Mouse (Mus musculus) neural tube, embryonic 14.5 days (tissue): ENCODE measurements at regions not wholly inside any gene's neighbourhood (a gene's known extent, or its start where the extent isn't known, plus 50 kb on each side); places are given as distances from the start of the nearest gene placed in this dataset.

ENCODE experiments used
- ATAC-seq: fragments of 200-750 bp; cut with Nextera tagmentation; 2 replicates; pipeline ENCODE4 v1.8.0; 2017; ENCODE audit warnings: low read depth, mild to moderate bottlenecking, moderate TSS enrichment, moderate library complexity
- H3K27ac ChIP-seq: fragments of 300-500 bp; sonication (generic); 2 replicates; pipeline ENCODE4 v1.5.1; 2014; ENCODE audit warnings: low read depth, mild to moderate bottlenecking, control low read depth, low read length, moderate library complexity, mixed read lengths
- H3K27me3 ChIP-seq: fragments of 300-500 bp; sonication (generic); 2 replicates; pipeline ENCODE4 v1.6.1; 2014; ENCODE audit warnings: low read length; ENCODE audit not compliant: control insufficient read depth, insufficient read depth
- H3K36me3 ChIP-seq: fragments of 300-500 bp; sonication (generic); 2 replicates; pipeline ENCODE4 v1.6.1; 2014; ENCODE audit warnings: low read length, mixed read lengths; ENCODE audit not compliant: control insufficient read depth, insufficient read depth
- H3K4me1 ChIP-seq: fragments of 300-500 bp; sonication (generic); 2 replicates; pipeline ENCODE4 v1.6.1; 2014; ENCODE audit warnings: low read length; ENCODE audit not compliant: control insufficient read depth, insufficient read depth
- H3K4me2 ChIP-seq: fragments of 300-500 bp; sonication (generic); 2 replicates; pipeline ENCODE4 v1.6.1; 2014; ENCODE audit warnings: mild to moderate bottlenecking, low read depth, low read length, control low read depth
- H3K4me3 ChIP-seq: fragments of 300-500 bp; sonication (generic); 2 replicates; pipeline ENCODE4 v1.5.1; 2014; ENCODE audit warnings: low read depth, low read length, control low read depth, mixed read lengths
- H3K9ac ChIP-seq: fragments of 300-500 bp; sonication (generic); replicated peaks from 2 replicates; pipeline ENCODE4 v1.6.1; 2014; ENCODE audit warnings: low read depth, mild to moderate bottlenecking, control low read depth, low read length, mixed read lengths
- H3K9me3 ChIP-seq: fragments of 300-500 bp; sonication (generic); 2 replicates; pipeline ENCODE4 v1.6.1; 2016; ENCODE audit warnings: low read length; ENCODE audit not compliant: control insufficient read depth
- WGBS: fragments of 180-500 bp; shearing (Covaris S2); extraction: QIAGEN DNeasy Blood & Tissue Kit; methylation state at CpG from one replicate; pipeline ENCODE4 v1.1.7; 2014; 5-methylcytosine and 5-hydroxymethylcytosine counted together

GRCm38 (mm10) chr10:100199090-100199690, 136.3 kb upstream of the Gm4301 start:
- H3K4me3 ChIP-seq = no peak overlapping the region
- WGBS = 52% methylated on average over 8 of the region's 8 CpGs
- H3K4me2 ChIP-seq = no peak overlapping the region
- no peaks in the 10 kb centered on the region for H3K4me1 ChIP-seq
- H3K27me3 ChIP-seq = no peaks in the 10 kb centered on the region
- H3K9me3 ChIP-seq = no peaks in the 10 kb centered on the region
- H3K36me3 ChIP-seq = no peaks in the 10 kb centered on the region
- no peak for ATAC-seq
- H3K27ac ChIP-seq = no peak overlapping the region
- no peak overlapping the region for H3K9ac ChIP-seq

GRCm38 (mm10) chr10:100200431-100200830, 135.0 kb upstream of the Gm4301 start:
- 7% methylated on average over 8 of the region's 8 CpGs for WGBS
- H3K27me3 ChIP-seq = no peaks in the 10 kb centered on the region
- H3K27ac ChIP-seq = no peak overlapping the region
- no peak overlapping the region; the same call in 1 of the 2 replicates for H3K9ac ChIP-seq
- no peak overlapping the region for H3K4me3 ChIP-seq
- H3K4me1 ChIP-seq = no peaks in the 10 kb centered on the region
- peak overlapping the region; percentile 23; the same call in 1 of the 2 replicates for H3K4me2 ChIP-seq
- H3K36me3 ChIP-seq = no peaks in the 10 kb centered on the region
- no peak for ATAC-seq
- H3K9me3 ChIP-seq = no peaks in the 10 kb centered on the region

GRCm38 (mm10) chr10:100206617-100207530, 128.6 kb upstream of the Gm4301 start:
- no peak for ATAC-seq
- no peak overlapping the region for H3K27ac ChIP-seq
- 87% methylated on average over 10 of the region's 10 CpGs for WGBS

GRCm38 (mm10) chr10:100210684-100211083, 124.8 kb upstream of the Gm4301 start:
- Histone ChIP-seq H3K27me3 (no peaks in the 10 kb centered on the region), H3K36me3 (no peaks in the 10 kb centered on the region), H3K4me1 (no peaks in the 10 kb centered on the region), H3K4me2 (no peak overlapping the region), H3K9ac (no peak overlapping the region), H3K27ac (no peak overlapping the region), H3K4me3 (no peak overlapping the region), H3K9me3 (no peaks in the 10 kb centered on the region)
- 55% methylated on average over 7 of the region's 7 CpGs for WGBS
- no peak for ATAC-seq

More at GRCm38 (mm10) chr10:100206617-100207530, 128.6 kb upstream of the Gm4301 start:
- Histone ChIP-seq H3K9me3 (no peaks in the 10 kb centered on the region), H3K4me3 (no peak overlapping the region), H3K36me3 (no peaks in the 10 kb centered on the region), H3K27me3 (no peaks in the 10 kb centered on the region), H3K4me1 (no peaks in the 10 kb centered on the region), H3K9ac (no peak overlapping the region), H3K4me2 (no peak overlapping the region)

GRCm38 (mm10) chr10:100224459-100225097, 110.9 kb upstream of the Gm4301 start:
- no peak for ATAC-seq
- H3K9ac ChIP-seq = no peak overlapping the region
- H3K27ac ChIP-seq = no peak overlapping the region
- no peaks in the 10 kb centered on the region for H3K27me3 ChIP-seq
- H3K9me3 ChIP-seq = no peaks in the 10 kb centered on the region
- H3K4me3 ChIP-seq = no peak overlapping the region
- no peak overlapping the region for H3K4me2 ChIP-seq
- no peaks in the 10 kb centered on the region for H3K4me1 ChIP-seq
- H3K36me3 ChIP-seq = no peaks in the 10 kb centered on the region
- whole genome bisulfite sequencing = 84% methylated on average over 3 of the region's 3 CpGs

GRCm38 (mm10) chr10:100259235-100259900, 76.1 kb upstream of the Gm4301 start:
- H3K9me3 ChIP-seq = no peaks in the 10 kb centered on the region
- H3K4me3 ChIP-seq = no peak overlapping the region
- no peaks in the 10 kb centered on the region for H3K36me3 ChIP-seq
- no peak overlapping the region for H3K9ac ChIP-seq
- no peak for ATAC-seq
- H3K4me1 ChIP-seq = no peaks in the 10 kb centered on the region
- 84% methylated on average over 4 of the region's 4 CpGs for WGBS
- H3K27ac ChIP-seq = no peak overlapping the region
- no peaks in the 10 kb centered on the region for H3K27me3 ChIP-seq
- H3K4me2 ChIP-seq = no peak overlapping the region

GRCm38 (mm10) chr10:100263447-100263846, 72.0 kb upstream of the Gm4301 start:
- no peak for ATAC-seq
- Histone ChIP-seq H3K4me3 (no peak overlapping the region), H3K4me2 (no peak overlapping the region), H3K27me3 (no peaks in the 10 kb centered on the region), H3K9me3 (no peaks in the 10 kb centered on the region), H3K4me1 (no peaks in the 10 kb centered on the region), H3K27ac (no peak overlapping the region), H3K36me3 (no peaks in the 10 kb centered on the region), H3K9ac (no peak overlapping the region)
- 75% methylated on average over 2 of the region's 2 CpGs for whole genome bisulfite sequencing

GRCm38 (mm10) chr10:100264066-100264465, 71.4 kb upstream of the Gm4301 start:
- ATAC-seq = no peak
- no peak overlapping the region for H3K27ac ChIP-seq
- H3K36me3 ChIP-seq = no peaks in the 10 kb centered on the region
- H3K9me3 ChIP-seq = no peaks in the 10 kb centered on the region
- H3K9ac ChIP-seq = no peak overlapping the region
- no peaks in the 10 kb centered on the region for H3K4me1 ChIP-seq
- no peaks in the 10 kb centered on the region for H3K27me3 ChIP-seq
- 38% methylated on average over 2 of the region's 2 CpGs for WGBS
- H3K4me2 ChIP-seq = no peak overlapping the region
- H3K4me3 ChIP-seq = no peak overlapping the region
